Mouse (Mus musculus) forebrain, embryonic 11.5 days (tissue): ENCODE data around the gene Lamc2. TPM values are rescaled to one million over a fixed set of nuclear protein-coding genes. Genes with fewer than 3 reads are reported as not detected.

Experiments
- ATAC-seq: fragments of 200-750 bp; cut with Nextera tagmentation; replicated peaks from 2 replicates; pipeline ENCODE4 v1.8.0; 2017; ENCODE audit warnings: moderate TSS enrichment; ENCODE audit not compliant: low FRiP score
- DNase-seq: peaks from one replicate; pipeline ENCODE4 v3.0.0-alpha.2; 2017; ENCODE audit warnings: low spot score
- H3K27ac ChIP-seq: fragments of 300-500 bp; sonication (generic); 2 replicates; pipeline ENCODE4 v1.5.1; 2014; ENCODE audit warnings: low read depth, low read length
- H3K27me3 ChIP-seq: fragments of 300-500 bp; sonication (generic); 2 replicates; pipeline ENCODE4 v1.6.1; 2014; ENCODE audit warnings: mild to moderate bottlenecking, low read length, mixed read lengths; ENCODE audit not compliant: control insufficient read depth, insufficient read depth
- H3K36me3 ChIP-seq: fragments of 300-500 bp; sonication (generic); 2 replicates; pipeline ENCODE4 v1.6.1; 2014; ENCODE audit warnings: mild to moderate bottlenecking, low read length, moderate library complexity, mixed read lengths; ENCODE audit not compliant: control insufficient read depth, insufficient read depth
- H3K4me1 ChIP-seq: fragments of 300-500 bp; sonication (generic); replicated peaks from 2 replicates; pipeline ENCODE4 v1.6.1; 2014; ENCODE audit warnings: low read length, mixed read lengths; ENCODE audit not compliant: control insufficient read depth, insufficient read depth
- H3K4me2 ChIP-seq: fragments of 300-500 bp; sonication (generic); 2 replicates; pipeline ENCODE4 v1.6.1; 2014; ENCODE audit warnings: low read depth, mild to moderate bottlenecking, low read length, moderate library complexity, mixed read lengths; ENCODE audit not compliant: severe bottlenecking
- H3K4me3 ChIP-seq: fragments of 300-500 bp; sonication (generic); 2 replicates; pipeline ENCODE4 v1.5.1; 2014; ENCODE audit warnings: low read depth, low read length
- H3K9ac ChIP-seq: fragments of 300-500 bp; sonication (generic); 2 replicates; pipeline ENCODE4 v1.6.1; 2014; ENCODE audit warnings: low read length
- H3K9me3 ChIP-seq: fragments of 300-500 bp; sonication (generic); 2 replicates; pipeline ENCODE4 v1.6.1; 2016; ENCODE audit warnings: low read length, mixed read lengths; ENCODE audit not compliant: control insufficient read depth
- WGBS: fragments of 180-500 bp; shearing (Covaris S2); extraction: QIAGEN DNeasy Blood & Tissue Kit; methylation state at CpG from one replicate; pipeline ENCODE4 v1.1.7; 2014; 5-methylcytosine and 5-hydroxymethylcytosine counted together
- polyA plus RNA-seq: library from polyadenylated mRNA; unstranded; fragments of >200 nt; fragmentation: Nextera tagmentation; extraction: Ambion mirVana; gene quantifications from 2 replicates; pipeline ENCODE4 v1.2.1, GENCODE M21; 2014

Gene Lamc2
- polyA plus RNA-seq, 1 experiment from 2014 or later: 0.55 TPM

DNA sequence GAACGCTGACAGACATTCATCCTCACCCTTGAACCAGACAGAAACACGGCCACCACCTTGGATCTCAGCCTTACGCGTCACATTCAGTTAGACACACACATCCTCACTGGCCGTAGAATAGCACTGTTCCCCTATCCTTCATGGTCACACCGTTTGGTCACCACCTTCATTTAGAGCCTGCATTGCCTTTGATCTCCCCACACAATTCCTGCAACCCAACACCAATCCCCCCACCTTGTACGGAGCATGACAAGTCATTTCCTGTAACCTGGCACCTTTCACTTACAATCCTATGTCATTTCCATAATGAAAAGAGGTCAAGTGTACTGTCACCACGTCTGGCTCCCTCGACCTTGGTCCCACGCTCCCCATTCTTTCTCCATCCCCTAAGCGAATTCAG, 42.2 kb downstream of the Lamc2 start:
- no peak overlapping the region for H3K27ac ChIP-seq
- no peaks in the 10 kb centered on the region for H3K9me3 ChIP-seq
- no peak overlapping the region for H3K4me2 ChIP-seq
- no peaks in the 10 kb centered on the region for H3K36me3 ChIP-seq
- no peaks in the 10 kb centered on the region for H3K27me3 ChIP-seq
- ATAC-seq (no peak), DNase-seq (no peak)
- no peak overlapping the region for H3K9ac ChIP-seq
- H3K4me3 ChIP-seq: no peak overlapping the region
- 83% methylated on average over 11 of the region's 11 CpGs for WGBS
- H3K4me1 ChIP-seq: no peaks in the 10 kb centered on the region; the same call in 1 of the 2 replicates

DNA sequence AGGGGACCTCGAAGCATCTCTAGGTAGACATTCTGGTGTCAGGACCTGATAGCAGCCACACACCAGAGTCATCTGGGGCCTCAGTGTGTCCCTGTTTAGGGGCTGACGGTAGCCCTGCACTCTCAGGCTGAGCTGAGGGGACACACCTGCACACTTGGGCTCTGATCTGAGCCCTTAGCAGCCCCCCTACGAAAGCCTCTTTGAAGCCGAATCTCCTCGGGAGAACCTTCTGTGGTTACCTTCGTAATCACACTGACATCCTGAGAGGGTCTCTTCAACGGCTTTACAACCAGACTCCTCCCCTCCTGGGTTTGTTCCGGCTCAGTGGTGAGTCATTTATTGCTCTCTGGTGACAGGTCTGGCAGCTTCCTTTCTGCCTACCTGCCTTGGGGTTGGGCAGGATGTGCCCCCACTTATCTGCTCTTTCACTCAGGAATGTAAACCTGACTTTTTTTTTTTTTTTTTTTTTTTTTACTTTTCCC, 45.5 kb downstream of the Lamc2 start:
- WGBS: 44% methylated on average over 8 of the region's 8 CpGs
- DNase-seq: no peak

DNA sequence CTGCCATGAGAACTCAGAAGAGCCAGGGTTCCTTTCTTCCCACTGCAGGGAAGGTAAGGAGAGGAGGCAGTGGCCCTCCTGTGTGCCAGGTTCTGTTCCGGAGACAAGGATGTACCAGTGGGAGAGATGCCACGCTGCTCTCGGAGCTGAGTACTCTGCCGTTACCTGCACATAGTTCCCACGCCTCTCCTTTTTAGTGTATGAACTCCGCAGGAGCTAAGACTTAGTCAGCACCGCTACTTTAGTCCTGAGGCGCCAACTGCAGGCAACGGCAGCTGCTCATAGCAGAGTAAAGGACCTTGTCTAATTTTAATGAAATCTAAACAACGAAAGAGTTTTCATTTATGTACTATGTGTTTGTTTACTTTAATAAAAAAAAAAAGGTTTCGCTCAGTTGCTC, 46.0 kb downstream of the Lamc2 start:
- H3K9ac ChIP-seq: no peak overlapping the region
- H3K9me3 ChIP-seq: no peaks in the 10 kb centered on the region
- no peak for DNase-seq
- no peaks in the 10 kb centered on the region for H3K36me3 ChIP-seq
- 85% methylated on average over 11 of the region's 11 CpGs for WGBS
- no peak for ATAC-seq
- H3K4me2 ChIP-seq: no peak overlapping the region
- no peaks in the 10 kb centered on the region for H3K27me3 ChIP-seq
- no peak overlapping the region for H3K27ac ChIP-seq
- no peak overlapping the region for H3K4me3 ChIP-seq
- H3K4me1 ChIP-seq: no peaks in the 10 kb centered on the region

More for the DNA sequence above, 45.5 kb downstream of the Lamc2 start:
- H3K4me1 ChIP-seq: no peaks in the 10 kb centered on the region
- H3K4me2 ChIP-seq: no peak overlapping the region
- no peak overlapping the region for H3K27ac ChIP-seq
- H3K36me3 ChIP-seq: no peaks in the 10 kb centered on the region
- no peak overlapping the region for H3K9ac ChIP-seq
- H3K9me3 ChIP-seq: no peaks in the 10 kb centered on the region
- ATAC-seq: no peak
- H3K4me3 ChIP-seq: no peak overlapping the region
- H3K27me3 ChIP-seq: no peaks in the 10 kb centered on the region

DNA sequence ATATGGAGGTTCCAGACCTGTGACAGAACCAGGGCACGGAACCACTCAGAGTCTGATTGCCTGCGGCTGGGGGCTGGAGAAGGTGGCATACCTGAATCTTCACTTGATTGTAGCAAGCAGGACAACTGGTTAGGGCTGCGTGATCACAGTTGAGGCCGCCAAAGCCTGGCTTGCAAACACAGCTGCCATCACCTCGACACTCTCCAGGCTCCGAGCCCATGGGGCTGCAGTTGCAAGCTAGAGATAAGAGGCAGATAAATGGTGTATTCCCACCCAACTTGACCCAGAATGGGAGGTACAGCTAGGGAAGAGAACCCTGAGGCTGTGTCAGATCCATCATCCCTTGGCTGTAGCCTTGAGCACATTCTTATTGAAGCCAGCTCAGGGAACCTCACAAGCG, 46.6 kb downstream of the Lamc2 start:
- H3K9me3 ChIP-seq: no peaks in the 10 kb centered on the region
- DNase-seq (no peak), ATAC-seq (no peak)
- no peaks in the 10 kb centered on the region for H3K36me3 ChIP-seq
- H3K4me2 ChIP-seq: no peak overlapping the region
- no peaks in the 10 kb centered on the region for H3K4me1 ChIP-seq
- H3K27me3 ChIP-seq: no peaks in the 10 kb centered on the region
- 88% methylated on average over 7 of the region's 7 CpGs for WGBS
- H3K4me3 ChIP-seq: no peak overlapping the region
- H3K9ac ChIP-seq: no peak overlapping the region
- H3K27ac ChIP-seq: no peak overlapping the region

DNA sequence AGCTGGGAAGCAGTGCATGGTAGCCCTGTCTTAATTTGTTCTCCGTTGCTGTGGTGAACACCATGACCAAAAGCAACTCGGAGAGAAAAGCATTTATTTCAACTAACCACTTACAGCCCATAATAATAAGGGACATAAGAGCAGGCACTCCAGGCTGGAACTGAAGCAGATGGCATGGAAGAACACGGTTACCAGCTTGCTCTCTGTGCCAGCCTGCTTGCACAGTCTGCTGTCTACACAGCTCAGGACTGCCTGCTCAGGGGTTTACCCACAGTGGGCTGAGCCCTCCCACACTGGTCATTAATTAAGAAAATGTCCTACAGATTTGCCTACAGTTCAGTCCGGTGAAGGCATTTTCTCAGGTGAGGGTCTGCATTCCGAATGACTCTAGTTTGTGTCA, 47.8 kb downstream of the Lamc2 start:
- DNase-seq (no peak), ATAC-seq (no peak)
- no peak overlapping the region for H3K9ac ChIP-seq
- no peaks in the 10 kb centered on the region for H3K36me3 ChIP-seq
- no peak overlapping the region for H3K4me2 ChIP-seq
- no peaks in the 10 kb centered on the region for H3K9me3 ChIP-seq
- no peak overlapping the region for H3K27ac ChIP-seq
- 78% methylated on average over 5 of the region's 5 CpGs for WGBS
- H3K4me1 ChIP-seq: no peaks in the 10 kb centered on the region
- H3K27me3 ChIP-seq: no peaks in the 10 kb centered on the region
- no peak overlapping the region for H3K4me3 ChIP-seq

GRCm38 (mm10) chr1:153136647-153137046, 49.6 kb downstream of the Lamc2 start:
- no peak overlapping the region for H3K4me2 ChIP-seq
- DNase-seq (no peak), ATAC-seq (no peak)
- WGBS: 92% methylated on average over 13 of the region's 13 CpGs
- H3K4me1 ChIP-seq: 0 out of 2 replicates have a peak, but pooled peaks cover 2% of the 10 kb centered on the region
- no peaks in the 10 kb centered on the region for H3K9me3 ChIP-seq
- no peaks in the 10 kb centered on the region for H3K27me3 ChIP-seq
- H3K4me3 ChIP-seq: no peak overlapping the region
- H3K36me3 ChIP-seq: no peaks in the 10 kb centered on the region
- no peak overlapping the region for H3K27ac ChIP-seq
- no peak overlapping the region for H3K9ac ChIP-seq

- no peak for ATAC-seq
- no peaks in the 10 kb centered on the region for H3K36me3 ChIP-seq
- no peak overlapping the region for H3K27ac ChIP-seq
- H3K9ac ChIP-seq: no peak overlapping the region
- H3K9me3 ChIP-seq: no peaks in the 10 kb centered on the region
- WGBS: 18% methylated on average over 9 of the region's 9 CpGs
- no peak overlapping the region for H3K4me2 ChIP-seq
- no peaks in the 10 kb centered on the region for H3K27me3 ChIP-seq
- DNase-seq: no peak
- 0 out of 2 replicates have a peak, but pooled peaks cover 2% of the 10 kb centered on the region for H3K4me1 ChIP-seq
- no peak overlapping the region for H3K4me3 ChIP-seq
Observed at GRCm38 (mm10) chr1:153133865-153134781, 52.1 kb downstream of the Lamc2 start.

DNA sequence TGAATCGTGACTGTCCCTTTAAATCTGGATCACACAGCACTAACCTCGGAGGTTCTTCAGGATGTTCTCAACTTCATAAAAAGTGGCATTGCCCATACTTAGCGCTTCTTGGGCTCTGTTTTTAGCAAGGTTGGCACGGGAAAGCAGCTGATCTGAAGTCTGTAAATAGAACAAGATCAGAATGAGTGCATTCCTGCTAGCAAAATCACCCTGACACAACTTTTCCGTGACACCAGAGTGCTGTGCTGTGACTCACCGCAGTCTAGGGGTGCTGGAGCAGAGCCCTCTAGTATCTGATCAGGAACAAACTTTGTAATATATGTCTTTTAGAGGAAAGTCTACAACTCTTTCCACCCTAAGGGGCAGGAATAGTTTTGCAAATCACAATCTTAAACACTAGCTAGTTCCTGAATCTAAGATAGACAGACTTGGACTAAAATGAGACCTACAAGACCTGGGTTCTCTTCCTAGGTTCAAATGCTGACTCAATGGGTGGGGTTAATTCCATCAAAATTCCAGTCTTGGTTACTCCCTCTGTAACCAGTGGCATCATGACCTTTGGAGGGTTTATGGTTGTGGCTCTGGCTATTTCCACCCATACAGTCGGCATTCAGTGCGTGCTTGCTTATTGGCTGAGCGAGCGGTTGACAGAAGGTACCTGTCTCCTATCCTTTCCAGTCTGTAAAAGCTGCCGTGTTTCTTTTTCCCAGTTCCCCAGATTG, 56.1 kb downstream of the Lamc2 start:
- DNase-seq (no peak), ATAC-seq (no peak)
- Histone ChIP-seq H3K9me3 (no peaks in the 10 kb centered on the region), H3K9ac (no peak overlapping the region), H3K27ac (no peak overlapping the region), H3K4me1 (0 out of 2 replicates have a peak, but pooled peaks cover 2% of the 10 kb centered on the region), H3K4me3 (no peak overlapping the region), H3K4me2 (no peak overlapping the region), H3K36me3 (no peaks in the 10 kb centered on the region), H3K27me3 (no peaks in the 10 kb centered on the region)
- WGBS: 88% methylated on average over 11 of the region's 11 CpGs
